Mouse (Mus musculus) neural tube, embryonic 15.5 days (tissue): Measurements from ENCODE around the gene Serpinb8. TPM values are rescaled to one million over a fixed set of nuclear protein-coding genes. Genes with fewer than 3 reads are reported as not detected.

Experiments used
- ATAC-seq: fragments of 200-750 bp; cut with Nextera tagmentation; 2 replicates; pipeline ENCODE4 v1.8.0; 2017; ENCODE audit warnings: mild to moderate bottlenecking, moderate TSS enrichment, moderate library complexity; ENCODE audit not compliant: low FRiP score
- H3K27ac ChIP-seq: fragments of 300-500 bp; sonication (generic); replicated peaks from 2 replicates; pipeline ENCODE4 v1.5.1; 2015; ENCODE audit warnings: mild to moderate bottlenecking, inconsistent platforms
- H3K27me3 ChIP-seq: fragments of 300-500 bp; sonication (generic); replicated peaks from 2 replicates; pipeline ENCODE4 v1.6.1; 2015; ENCODE audit warnings: inconsistent platforms
- H3K36me3 ChIP-seq: fragments of 300-500 bp; sonication (generic); 2 replicates; pipeline ENCODE4 v1.6.1; 2015; ENCODE audit warnings: inconsistent platforms
- H3K4me1 ChIP-seq: fragments of 300-500 bp; sonication (generic); 2 replicates; pipeline ENCODE4 v1.6.1; 2015; ENCODE audit warnings: inconsistent platforms
- H3K4me2 ChIP-seq: fragments of 300-500 bp; sonication (generic); 2 replicates; pipeline ENCODE4 v1.6.1; 2015; ENCODE audit warnings: inconsistent platforms, mild to moderate bottlenecking, moderate library complexity
- H3K4me3 ChIP-seq: fragments of 300-500 bp; sonication (generic); replicated peaks from 2 replicates; pipeline ENCODE4 v1.5.1; 2015; ENCODE audit warnings: mild to moderate bottlenecking, inconsistent platforms
- H3K9ac ChIP-seq: fragments of 300-500 bp; sonication (generic); replicated peaks from 2 replicates; pipeline ENCODE4 v1.6.1; 2015; ENCODE audit warnings: mild to moderate bottlenecking, inconsistent platforms
- H3K9me3 ChIP-seq: fragments of 300-500 bp; sonication (generic); replicated peaks from 2 replicates; pipeline ENCODE4 v1.6.1; 2016; ENCODE audit warnings: inconsistent platforms
- WGBS: fragments of 180-500 bp; shearing (Covaris S2); methylation state at CpG from one replicate; pipeline ENCODE4 v1.1.7; 2015; ENCODE audit warnings: mixed read lengths; 5-methylcytosine and 5-hydroxymethylcytosine counted together
- polyA plus RNA-seq: library from polyadenylated mRNA; unstranded; fragments of >200 nt; fragmentation: Nextera tagmentation; extraction: Ambion mirVana; gene quantifications from 2 replicates; pipeline ENCODE4 v1.2.1, GENCODE M21; 2015

The Serpinb8 gene
- polyA plus RNA-seq, 1 experiment from 2014 or later = 0.33 TPM

GRCm38 (mm10) chr1:107588642-107589041 lies 1.2 kb upstream of the Serpinb8 start:
- 26% methylated on average over 1 of the region's 1 CpGs for WGBS
- no peak overlapping the region for H3K4me2 ChIP-seq
- H3K27ac ChIP-seq = no peak overlapping the region
- no peaks in the 10 kb centered on the region for H3K27me3 ChIP-seq
- no peak overlapping the region for H3K4me3 ChIP-seq
- H3K36me3 ChIP-seq = no peaks in the 10 kb centered on the region
- ATAC-seq = no peak
- no peaks in the 10 kb centered on the region for H3K9me3 ChIP-seq
- H3K9ac ChIP-seq = no peak overlapping the region
- H3K4me1 ChIP-seq = no peaks in the 10 kb centered on the region

DNA sequence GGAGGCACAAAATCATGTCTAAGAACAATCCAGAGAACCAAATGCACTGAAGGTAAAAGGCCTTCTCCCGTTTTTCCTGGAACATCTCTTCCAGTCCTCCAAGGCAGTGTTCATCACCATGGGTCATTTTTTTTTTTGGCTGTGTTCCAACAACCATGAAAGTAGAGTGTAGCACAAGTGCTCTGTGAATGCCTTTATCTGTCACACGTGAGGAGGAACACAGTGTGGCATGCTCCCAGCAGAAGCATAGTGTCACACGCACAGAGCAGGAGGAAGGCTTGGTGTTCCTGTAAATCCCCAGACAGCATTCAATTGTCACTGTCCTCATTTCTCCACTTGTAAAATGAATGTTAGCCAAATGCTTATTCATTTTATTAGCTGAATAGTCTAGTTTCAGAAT lies 2.8 kb downstream of the Serpinb8 start:
- H3K4me1 ChIP-seq = no peaks in the 10 kb centered on the region
- H3K9me3 ChIP-seq = no peaks in the 10 kb centered on the region
- ATAC-seq = no peak
- 61% methylated on average over 3 of the region's 3 CpGs for WGBS
- H3K4me2 ChIP-seq = no peak overlapping the region
- H3K36me3 ChIP-seq = no peaks in the 10 kb centered on the region
- H3K27me3 ChIP-seq = no peaks in the 10 kb centered on the region
- H3K27ac ChIP-seq = no peak overlapping the region
- H3K4me3 ChIP-seq = no peak overlapping the region
- H3K9ac ChIP-seq = no peak overlapping the region

DNA sequence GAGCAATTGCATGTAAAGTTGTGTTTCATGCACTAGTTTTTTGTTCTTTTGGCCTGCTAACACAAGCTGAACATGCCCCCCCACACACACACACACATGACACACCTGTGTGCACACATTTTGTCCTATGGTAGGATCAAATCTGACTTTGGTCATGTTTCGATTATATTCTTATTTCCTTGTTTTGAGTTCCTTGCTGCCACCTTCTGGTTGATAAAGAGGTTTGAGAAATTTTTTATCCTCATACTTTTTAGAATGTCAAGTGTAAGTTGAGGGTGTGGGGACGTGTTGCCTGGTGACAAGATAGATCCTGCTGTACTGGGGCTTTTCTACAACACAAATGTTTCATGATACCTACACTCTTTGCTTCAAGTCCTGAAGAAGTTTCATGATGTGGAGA lies 3.7 kb downstream of the Serpinb8 start:
- Histone ChIP-seq H3K27me3 (no peaks in the 10 kb centered on the region), H3K9ac (no peak overlapping the region), H3K4me3 (no peak overlapping the region), H3K27ac (no peak overlapping the region), H3K4me2 (no peak overlapping the region), H3K9me3 (no peaks in the 10 kb centered on the region), H3K4me1 (no peaks in the 10 kb centered on the region), H3K36me3 (no peaks in the 10 kb centered on the region)
- WGBS = 85% methylated on average over 2 of the region's 2 CpGs
- ATAC-seq = no peak

- Histone ChIP-seq H3K36me3 (no peaks in the 10 kb centered on the region), H3K4me1 (no peaks in the 10 kb centered on the region), H3K27ac (no peak overlapping the region), H3K27me3 (no peaks in the 10 kb centered on the region), H3K4me2 (no peak overlapping the region), H3K4me3 (no peak overlapping the region), H3K9me3 (no peaks in the 10 kb centered on the region), H3K9ac (no peak overlapping the region)
- ATAC-seq = no peak
These were observed 7.1 kb downstream of the Serpinb8 start for GRCm38 (mm10) chr1:107596874-107597273.

- no peaks in the 10 kb centered on the region for H3K27me3 ChIP-seq
- H3K9me3 ChIP-seq = no peaks in the 10 kb centered on the region
- no peak overlapping the region for H3K27ac ChIP-seq
- no peak for ATAC-seq
- no peak overlapping the region for H3K9ac ChIP-seq
- no peaks in the 10 kb centered on the region for H3K36me3 ChIP-seq
- H3K4me1 ChIP-seq = no peaks in the 10 kb centered on the region
- no peak overlapping the region for H3K4me2 ChIP-seq
- H3K4me3 ChIP-seq = no peak overlapping the region
These were observed 8.7 kb downstream of the Serpinb8 start for GRCm38 (mm10) chr1:107598476-107598875.

DNA sequence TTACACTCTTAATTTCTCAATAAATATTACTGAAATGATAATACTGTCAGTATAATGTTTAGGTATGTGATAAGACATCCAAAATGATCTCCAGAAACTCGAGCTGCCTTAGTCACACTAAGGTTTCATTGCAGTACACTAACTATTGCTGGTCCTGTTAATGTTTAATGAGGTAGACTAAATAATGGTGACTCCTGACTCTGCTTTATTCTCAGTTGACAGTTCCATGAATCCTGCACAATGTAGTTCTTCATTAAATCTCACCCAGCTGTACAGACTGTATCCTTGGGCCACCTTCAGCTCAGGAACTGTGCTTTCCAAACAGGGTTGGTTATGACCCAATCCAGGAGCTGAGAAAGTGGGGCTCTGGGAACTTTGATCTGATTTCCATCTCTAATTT lies 19.1 kb downstream of the Serpinb8 start:
- H3K4me2 ChIP-seq = no peak overlapping the region
- no peak overlapping the region for H3K9ac ChIP-seq
- H3K36me3 ChIP-seq = no peaks in the 10 kb centered on the region
- no peak overlapping the region for H3K27ac ChIP-seq
- no peaks in the 10 kb centered on the region for H3K4me1 ChIP-seq
- no peaks in the 10 kb centered on the region for H3K9me3 ChIP-seq
- no peaks in the 10 kb centered on the region for H3K27me3 ChIP-seq
- H3K4me3 ChIP-seq = no peak overlapping the region
- no peak for ATAC-seq
- 40% methylated on average over 1 of the region's 1 CpGs for WGBS

DNA sequence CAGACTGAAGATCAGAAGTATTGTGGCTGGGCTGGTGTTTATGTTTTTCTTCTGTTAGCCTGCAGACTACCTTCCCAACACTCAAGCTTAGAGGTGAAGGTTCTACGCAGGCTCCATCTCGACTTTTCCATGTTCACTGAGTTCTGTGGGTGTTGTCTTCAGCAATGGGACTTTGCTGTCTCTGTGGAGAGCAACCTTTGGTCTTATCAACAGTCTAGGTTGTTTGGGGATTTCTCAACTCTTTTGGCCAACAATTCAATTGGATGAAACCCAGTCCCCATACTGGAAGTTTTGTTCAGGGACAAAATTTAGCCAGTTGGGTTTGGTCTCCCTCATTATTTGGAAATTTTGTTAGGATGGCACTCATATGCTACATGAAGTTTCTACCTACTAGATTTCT lies 24.3 kb downstream of the Serpinb8 start:
- WGBS = 91% methylated on average over 2 of the region's 2 CpGs
- H3K9me3 ChIP-seq = no peaks in the 10 kb centered on the region
- ATAC-seq = no peak

GRCm38 (mm10) chr1:107622017-107622416 lies 32.2 kb downstream of the Serpinb8 start:
- 73% methylated on average over 4 of the region's 4 CpGs for WGBS

More for the DNA sequence above, 24.3 kb downstream of the Serpinb8 start:
- H3K36me3 ChIP-seq = no peaks in the 10 kb centered on the region
- H3K4me1 ChIP-seq = no peaks in the 10 kb centered on the region
- no peaks in the 10 kb centered on the region for H3K27me3 ChIP-seq
- H3K9ac ChIP-seq = no peak overlapping the region
- no peak overlapping the region for H3K4me2 ChIP-seq
- H3K27ac ChIP-seq = no peak overlapping the region
- no peak overlapping the region for H3K4me3 ChIP-seq

DNA sequence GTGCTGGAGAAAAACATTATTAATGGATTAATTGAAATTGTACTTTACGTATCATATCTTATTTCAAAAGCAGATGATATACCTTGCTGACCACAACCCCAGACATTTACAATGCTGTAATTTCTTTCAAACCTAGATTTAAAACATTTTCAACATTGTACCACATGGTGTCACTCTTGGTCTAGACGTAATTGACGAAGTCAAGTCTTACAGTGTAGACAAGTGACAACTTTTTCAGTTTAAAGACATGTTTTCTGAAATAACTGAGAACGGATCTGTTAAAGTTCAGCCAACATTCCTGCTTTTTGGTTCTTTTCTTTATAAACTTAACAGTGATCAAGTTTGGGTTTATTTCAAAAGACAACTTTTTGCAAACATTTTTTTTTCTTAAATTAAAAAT lies 46.1 kb downstream of the Serpinb8 start:
- Histone ChIP-seq H3K4me2 (no peak overlapping the region), H3K4me1 (no peaks in the 10 kb centered on the region), H3K27ac (no peak overlapping the region), H3K27me3 (no peaks in the 10 kb centered on the region), H3K4me3 (no peak overlapping the region), H3K9ac (no peak overlapping the region), H3K9me3 (no peaks in the 10 kb centered on the region), H3K36me3 (no peaks in the 10 kb centered on the region)
- 46% methylated on average over 4 of the region's 4 CpGs for WGBS
- ATAC-seq = no peak

More at GRCm38 (mm10) chr1:107622017-107622416, 32.2 kb downstream of the Serpinb8 start:
- Histone ChIP-seq H3K4me2 (no peak overlapping the region), H3K27ac (no peak overlapping the region), H3K4me1 (no peaks in the 10 kb centered on the region), H3K36me3 (no peaks in the 10 kb centered on the region), H3K4me3 (no peak overlapping the region), H3K9me3 (no peaks in the 10 kb centered on the region), H3K27me3 (no peaks in the 10 kb centered on the region), H3K9ac (no peak overlapping the region)
- ATAC-seq = no peak

DNA sequence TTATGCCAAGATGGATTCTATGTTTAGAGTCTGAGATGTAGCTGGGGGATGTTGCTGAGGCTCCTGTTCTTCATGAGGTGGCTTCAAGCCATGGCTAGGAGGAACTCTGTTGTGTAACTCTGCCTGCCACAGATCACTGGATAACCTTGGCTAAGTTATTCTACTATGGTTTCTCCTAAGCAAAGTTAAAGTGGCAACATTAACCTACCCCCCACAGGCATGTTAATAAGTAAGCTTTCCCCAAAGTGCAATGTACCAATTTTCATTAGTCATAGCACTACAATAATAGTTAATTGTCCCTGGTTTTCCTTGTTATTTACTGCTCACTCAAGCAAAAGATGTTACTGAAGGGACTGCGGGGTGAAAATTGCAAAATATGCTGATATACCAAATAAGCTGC lies 48.2 kb downstream of the Serpinb8 start:
- no peaks in the 10 kb centered on the region for H3K36me3 ChIP-seq
- no peaks in the 10 kb centered on the region for H3K9me3 ChIP-seq
- H3K4me3 ChIP-seq = no peak overlapping the region
- no peak overlapping the region for H3K27ac ChIP-seq
- no peaks in the 10 kb centered on the region for H3K27me3 ChIP-seq
- H3K4me1 ChIP-seq = no peaks in the 10 kb centered on the region
- peak; percentile 31; the same call in 1 of the 2 replicates for ATAC-seq
- no peak overlapping the region for H3K4me2 ChIP-seq
- H3K9ac ChIP-seq = no peak overlapping the region
- 56% methylated on average over 1 of the region's 1 CpGs for WGBS

DNA sequence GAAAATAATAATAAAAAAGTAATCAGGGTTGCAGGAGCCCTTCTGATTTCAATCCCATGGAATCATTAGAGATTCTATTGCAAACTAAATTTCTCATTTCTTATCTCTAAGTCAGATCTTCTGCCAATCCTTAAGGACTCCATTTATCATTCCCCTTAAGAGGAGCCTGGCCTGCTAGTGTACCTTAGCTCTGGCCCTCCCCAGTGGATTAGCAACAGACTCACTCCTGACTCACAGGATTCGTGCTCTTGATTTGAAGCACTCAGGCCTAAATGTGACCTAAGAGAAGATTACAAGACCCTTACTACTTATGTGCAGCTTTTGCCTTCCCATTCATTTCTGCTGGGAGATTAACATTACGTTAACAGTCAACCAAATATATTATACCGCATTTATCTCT lies 48.7 kb downstream of the Serpinb8 start:
- Histone ChIP-seq H3K4me3 (no peak overlapping the region), H3K9me3 (no peaks in the 10 kb centered on the region), H3K4me1 (no peaks in the 10 kb centered on the region), H3K9ac (no peak overlapping the region), H3K36me3 (no peaks in the 10 kb centered on the region), H3K4me2 (no peak overlapping the region), H3K27ac (no peak overlapping the region), H3K27me3 (no peaks in the 10 kb centered on the region)
- ATAC-seq = no peak
- WGBS = 72% methylated on average over 3 of the region's 3 CpGs

GRCm38 (mm10) chr1:107642457-107643118 lies 52.8 kb downstream of the Serpinb8 start:
- no peak for ATAC-seq
- no peak overlapping the region for H3K9ac ChIP-seq
- H3K27ac ChIP-seq = no peak overlapping the region
- 68% methylated on average over 2 of the region's 2 CpGs for WGBS
- H3K27me3 ChIP-seq = no peaks in the 10 kb centered on the region
- no peaks in the 10 kb centered on the region for H3K36me3 ChIP-seq
- H3K4me2 ChIP-seq = no peak overlapping the region
- no peaks in the 10 kb centered on the region for H3K4me1 ChIP-seq
- no peak overlapping the region for H3K4me3 ChIP-seq
- no peaks in the 10 kb centered on the region for H3K9me3 ChIP-seq

- H3K36me3 ChIP-seq = no peaks in the 10 kb centered on the region
- no peak overlapping the region for H3K4me3 ChIP-seq
- 77% methylated on average over 5 of the region's 6 CpGs for WGBS
- H3K9ac ChIP-seq = no peak overlapping the region
- H3K9me3 ChIP-seq = no peaks in the 10 kb centered on the region
- no peak overlapping the region for H3K4me2 ChIP-seq
- H3K27ac ChIP-seq = no peak overlapping the region
- ATAC-seq = no peak
- H3K27me3 ChIP-seq = no peaks in the 10 kb centered on the region
- H3K4me1 ChIP-seq = no peaks in the 10 kb centered on the region
These were observed 55.3 kb downstream of the Serpinb8 start for GRCm38 (mm10) chr1:107645086-107645485.
